Mouse (Mus musculus): ENCODE measurements at regions not wholly inside any gene's neighbourhood (a gene's known extent, or its start where the extent isn't known, plus 50 kb on each side); places are given as distances from the start of the nearest gene placed in this dataset.
A peak's percentile ranks its signal among the peaks of the same experiment; 100 is the strongest.

DNA sequence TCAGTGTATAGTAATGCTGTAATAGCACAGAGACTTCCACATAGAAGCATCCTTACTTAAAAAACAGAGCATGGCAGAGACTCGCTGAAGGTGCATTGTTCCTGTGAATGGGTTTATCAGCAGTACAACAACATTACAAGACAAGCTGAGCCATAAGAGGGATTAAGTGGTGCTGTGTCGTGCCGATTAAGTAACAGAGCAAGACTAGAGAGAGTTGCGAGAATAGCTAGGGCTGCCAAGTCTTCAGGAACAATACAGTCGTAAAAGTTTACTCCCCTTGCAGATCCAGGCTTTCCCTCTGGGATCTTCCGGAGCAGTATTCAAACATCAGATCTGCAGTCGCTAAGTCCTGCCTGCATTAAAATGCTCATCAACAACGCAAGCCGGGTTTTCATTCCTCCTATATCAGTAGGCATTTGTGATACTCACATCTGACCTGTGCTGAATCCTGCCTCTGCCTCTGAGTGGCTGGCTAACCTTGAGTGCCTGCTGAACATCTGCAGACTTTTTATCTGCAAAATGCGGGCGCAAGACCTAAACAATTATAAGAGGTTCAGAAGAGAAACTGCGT is 247.1 kb downstream of the Ttll7 start:
- Histone ChIP-seq H3K27ac (ENCODE audit: control insufficient read depth, insufficient read depth, low read depth, low read length, poor library complexity) (no peak overlapping the region), H3K4me1 (ENCODE audit: control insufficient read depth, insufficient read depth, low read length) (no peaks in the 10 kb centered on the region), H3K4me3 (replicated peaks; ENCODE audit: control insufficient read depth, low read depth, low read length) (no peak overlapping the region)
- 42% methylated on average over 12 of the region's 12 CpGs for WGBS
- TF ChIP-seq CTCF (IDR thresholded peaks at IDR 0.05; ENCODE audit: control insufficient read depth, insufficient read depth, low read length) (no peak), POLR2A (IDR thresholded peaks at IDR 0.05; ENCODE audit: borderline replicate concordance, control insufficient read depth, low read depth, low read length) (no peak)

DNA sequence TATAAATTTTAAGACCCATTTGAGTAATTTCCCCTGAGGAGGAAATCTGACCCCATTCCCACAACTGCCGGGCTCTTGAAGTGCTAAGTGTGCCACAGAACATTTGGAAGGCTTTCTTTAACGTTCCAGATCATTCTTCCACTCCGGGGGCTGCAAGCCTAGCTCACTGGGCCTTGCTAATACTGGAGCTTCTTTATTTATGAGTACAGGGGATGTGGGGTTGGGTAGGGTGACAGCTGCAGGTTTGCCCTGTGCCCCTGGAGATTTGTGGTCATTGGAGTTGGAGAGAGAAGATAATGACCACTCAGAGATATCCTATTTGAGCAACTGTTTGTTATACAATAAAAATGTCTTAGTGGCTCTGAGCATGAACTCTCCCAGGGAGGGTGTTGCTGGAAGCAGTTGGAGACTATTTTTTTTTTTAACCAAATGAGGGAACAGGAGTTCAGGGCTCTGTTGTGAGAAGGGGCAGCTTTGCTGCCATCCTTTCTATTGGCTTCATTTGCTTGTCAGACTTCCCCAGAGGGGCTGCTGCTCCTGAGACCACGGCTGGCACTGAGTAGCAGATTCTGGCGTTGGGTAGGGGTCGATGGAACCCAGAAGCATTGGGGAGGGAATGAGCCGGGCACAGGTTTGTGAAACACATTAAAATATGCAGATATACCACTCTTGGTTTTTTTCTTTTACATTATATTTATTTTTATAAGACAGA is 249.0 kb downstream of the Ttll7 start:
- 59% methylated on average over 7 of the region's 7 CpGs for WGBS
- TF ChIP-seq POLR2A (IDR thresholded peaks at IDR 0.05; ENCODE audit: borderline replicate concordance, control insufficient read depth, low read depth, low read length) (no peak), CTCF (IDR thresholded peaks at IDR 0.05; ENCODE audit: control insufficient read depth, insufficient read depth, low read length) (no peak)
- peak overlapping the region; percentile 54 for H3K27ac ChIP-seq (ENCODE audit: control insufficient read depth, insufficient read depth, low read depth, low read length, poor library complexity)

DNA sequence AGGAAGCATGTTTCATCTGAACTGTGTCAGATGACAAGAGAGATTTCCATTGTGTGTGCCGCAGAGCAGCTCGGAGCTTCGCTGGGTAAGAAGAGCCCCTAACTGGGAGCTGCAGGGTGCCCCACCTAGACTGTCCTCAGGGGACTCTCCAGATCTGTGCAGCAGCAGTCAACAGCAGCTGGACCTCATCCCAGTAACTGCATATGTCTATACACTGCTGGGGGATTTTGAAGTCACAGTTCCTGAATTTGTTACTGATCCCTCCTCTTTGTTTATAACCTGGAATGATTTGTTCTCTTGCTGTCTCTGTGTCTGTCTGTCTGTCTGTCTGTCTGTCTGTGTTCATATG is 249.6 kb downstream of the Ttll7 start:
- no peak overlapping the region for H3K27ac ChIP-seq (ENCODE audit: control insufficient read depth, insufficient read depth, low read depth, low read length, poor library complexity)
- TF ChIP-seq CTCF (IDR thresholded peaks at IDR 0.05; ENCODE audit: control insufficient read depth, insufficient read depth, low read length) = no peak
- TF ChIP-seq POLR2A (IDR thresholded peaks at IDR 0.05; ENCODE audit: borderline replicate concordance, control insufficient read depth, low read depth, low read length) = no peak
- no peaks in the 10 kb centered on the region for H3K4me1 ChIP-seq (ENCODE audit: control insufficient read depth, insufficient read depth, low read length)
- H3K4me3 ChIP-seq (replicated peaks; ENCODE audit: control insufficient read depth, low read depth, low read length) = no peak overlapping the region
- WGBS = 87% methylated on average over 3 of the region's 3 CpGs

More for the DNA sequence above, 249.0 kb downstream of the Ttll7 start:
- no peaks in the 10 kb centered on the region for H3K4me1 ChIP-seq (ENCODE audit: control insufficient read depth, insufficient read depth, low read length)
- no peak overlapping the region for H3K4me3 ChIP-seq (replicated peaks; ENCODE audit: control insufficient read depth, low read depth, low read length)

DNA sequence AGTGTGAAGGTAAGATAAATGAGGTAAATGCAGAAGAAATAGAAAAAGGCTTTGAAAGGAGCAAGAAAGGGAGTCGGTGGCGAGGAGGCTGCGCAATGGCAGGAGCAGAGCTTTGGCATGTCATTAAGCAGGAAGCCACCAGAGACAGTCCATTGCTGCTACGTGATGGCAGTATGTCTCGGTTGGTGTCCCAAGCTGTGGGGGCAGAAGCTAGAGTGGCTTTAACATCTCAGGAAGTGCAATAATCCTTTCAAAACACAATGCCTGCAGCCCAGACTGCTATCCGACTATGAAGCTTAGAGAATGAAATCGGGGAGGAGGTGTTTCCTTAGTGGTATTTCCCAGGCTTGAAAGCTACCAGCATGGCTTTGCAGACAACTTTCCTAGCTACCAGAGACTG is 251.3 kb downstream of the Ttll7 start:
- H3K27ac ChIP-seq (ENCODE audit: control insufficient read depth, insufficient read depth, low read depth, low read length, poor library complexity) = no peak overlapping the region
- WGBS = 64% methylated on average over 7 of the region's 7 CpGs
- no peaks in the 10 kb centered on the region for H3K4me1 ChIP-seq (ENCODE audit: control insufficient read depth, insufficient read depth, low read length)
- TF ChIP-seq POLR2A (IDR thresholded peaks at IDR 0.05; ENCODE audit: borderline replicate concordance, control insufficient read depth, low read depth, low read length) (no peak), CTCF (IDR thresholded peaks at IDR 0.05; ENCODE audit: control insufficient read depth, insufficient read depth, low read length) (no peak)
- no peak overlapping the region for H3K4me3 ChIP-seq (replicated peaks; ENCODE audit: control insufficient read depth, low read depth, low read length)

DNA sequence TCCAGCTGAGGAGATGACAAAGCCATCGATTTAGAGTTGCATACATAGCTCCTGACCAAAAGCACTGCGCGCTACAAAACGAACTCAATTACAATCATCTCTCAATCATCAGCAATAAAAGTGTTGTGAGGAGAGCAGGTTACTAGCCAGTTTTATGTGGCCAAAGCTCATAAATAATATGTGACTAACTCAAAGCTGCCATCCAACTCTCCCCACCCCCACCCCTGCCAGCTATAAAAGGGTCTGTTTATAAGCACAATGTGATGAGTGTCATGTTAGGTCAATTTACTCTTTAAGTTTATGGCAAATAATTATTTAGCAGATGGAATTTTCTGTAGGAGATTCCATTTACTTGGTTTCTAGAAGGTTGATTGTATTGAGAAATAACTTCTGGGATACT is 265.4 kb downstream of the Ttll7 start:
- no peak overlapping the region for H3K4me3 ChIP-seq (replicated peaks; ENCODE audit: control insufficient read depth, low read depth, low read length)
- TF ChIP-seq CTCF (IDR thresholded peaks at IDR 0.05; ENCODE audit: control insufficient read depth, insufficient read depth, low read length) (no peak), POLR2A (IDR thresholded peaks at IDR 0.05; ENCODE audit: borderline replicate concordance, control insufficient read depth, low read depth, low read length) (no peak)
- 84% methylated on average over 4 of the region's 4 CpGs for WGBS
- H3K4me1 ChIP-seq (ENCODE audit: control insufficient read depth, insufficient read depth, low read length) = no peaks in the 10 kb centered on the region
- no peak overlapping the region for H3K27ac ChIP-seq (ENCODE audit: control insufficient read depth, insufficient read depth, low read depth, low read length, poor library complexity)

DNA sequence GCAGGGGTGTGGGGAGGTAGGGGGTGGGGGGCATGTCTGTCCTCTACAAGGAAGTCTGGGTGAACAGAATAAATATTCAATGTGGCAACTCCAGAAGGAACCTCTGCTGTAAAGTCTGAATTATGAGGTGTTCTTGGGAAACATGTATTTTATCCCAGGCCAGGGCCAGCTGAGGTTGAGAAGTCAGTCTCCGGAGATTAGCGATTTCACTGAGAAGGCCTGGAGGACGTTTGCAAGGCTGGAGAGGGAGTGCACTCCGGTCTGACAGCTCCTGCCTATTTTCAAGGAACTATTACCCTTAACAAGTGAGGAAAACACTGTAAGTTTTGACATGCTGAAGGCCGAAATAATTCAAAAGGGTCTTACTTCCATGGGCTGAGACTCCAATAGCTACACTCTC is 265.9 kb downstream of the Ttll7 start:
- Histone ChIP-seq H3K27ac (ENCODE audit: control insufficient read depth, insufficient read depth, low read depth, low read length, poor library complexity) (no peak overlapping the region), H3K4me1 (ENCODE audit: control insufficient read depth, insufficient read depth, low read length) (no peaks in the 10 kb centered on the region), H3K4me3 (replicated peaks; ENCODE audit: control insufficient read depth, low read depth, low read length) (no peak overlapping the region)
- WGBS = 86% methylated on average over 5 of the region's 5 CpGs
- TF ChIP-seq POLR2A (IDR thresholded peaks at IDR 0.05; ENCODE audit: borderline replicate concordance, control insufficient read depth, low read depth, low read length) = no peak
- TF ChIP-seq CTCF (IDR thresholded peaks at IDR 0.05; ENCODE audit: control insufficient read depth, insufficient read depth, low read length) = no peak

DNA sequence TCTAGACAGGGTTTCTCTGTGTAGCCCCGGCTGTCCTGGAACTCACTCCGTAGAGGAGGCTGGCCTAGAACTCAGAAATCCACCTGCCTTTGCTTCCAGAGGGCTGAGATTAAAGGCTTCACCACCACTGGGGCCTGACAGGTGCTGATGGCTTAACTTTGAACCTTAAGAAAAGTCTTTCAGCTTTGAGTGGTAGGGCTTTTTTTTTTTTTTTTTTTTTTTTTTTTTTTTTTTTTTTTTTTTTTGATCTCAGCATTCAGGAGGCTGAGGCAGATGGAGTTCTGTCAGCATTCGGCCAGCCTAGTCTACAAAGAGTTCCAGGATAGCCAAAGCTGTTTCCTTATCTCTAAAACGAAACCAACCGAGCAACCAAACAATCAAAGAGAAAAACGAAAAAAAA is 266.5 kb downstream of the Ttll7 start:
- H3K4me3 ChIP-seq (replicated peaks; ENCODE audit: control insufficient read depth, low read depth, low read length) = no peak overlapping the region
- no peak for TF ChIP-seq CTCF (IDR thresholded peaks at IDR 0.05; ENCODE audit: control insufficient read depth, insufficient read depth, low read length)
- no peak for TF ChIP-seq POLR2A (IDR thresholded peaks at IDR 0.05; ENCODE audit: borderline replicate concordance, control insufficient read depth, low read depth, low read length)
- WGBS = 78% methylated on average over 6 of the region's 6 CpGs
- H3K4me1 ChIP-seq (ENCODE audit: control insufficient read depth, insufficient read depth, low read length) = no peaks in the 10 kb centered on the region
- H3K27ac ChIP-seq (ENCODE audit: control insufficient read depth, insufficient read depth, low read depth, low read length, poor library complexity) = no peak overlapping the region

DNA sequence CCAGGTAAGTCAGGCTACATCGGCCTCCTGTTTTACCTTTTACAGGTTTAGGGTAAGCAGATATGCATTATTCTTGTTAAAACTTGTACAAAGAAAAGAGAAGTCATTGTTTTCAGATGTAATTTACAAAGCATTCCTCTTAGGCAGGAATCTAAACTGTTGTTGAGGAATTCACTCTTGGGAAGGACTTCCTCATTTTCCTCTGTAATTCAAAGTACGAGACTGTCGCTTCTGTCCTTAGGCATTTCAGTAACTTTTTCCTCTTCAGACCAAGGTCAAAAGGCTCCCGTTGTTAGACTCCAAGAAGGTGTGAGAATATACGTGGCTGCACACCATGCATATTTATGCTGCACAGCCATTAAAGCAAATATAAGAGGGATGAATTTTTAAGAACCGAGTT is 269.7 kb downstream of the Ttll7 start:
- WGBS = 71% methylated on average over 6 of the region's 6 CpGs
- Histone ChIP-seq H3K27ac (ENCODE audit: control insufficient read depth, insufficient read depth, low read depth, low read length, poor library complexity) (no peak overlapping the region), H3K4me1 (ENCODE audit: control insufficient read depth, insufficient read depth, low read length) (no peaks in the 10 kb centered on the region), H3K4me3 (replicated peaks; ENCODE audit: control insufficient read depth, low read depth, low read length) (no peak overlapping the region)
- TF ChIP-seq CTCF (IDR thresholded peaks at IDR 0.05; ENCODE audit: control insufficient read depth, insufficient read depth, low read length) = no peak
- TF ChIP-seq POLR2A (IDR thresholded peaks at IDR 0.05; ENCODE audit: borderline replicate concordance, control insufficient read depth, low read depth, low read length) = no peak
